Mouse (Mus musculus): ENCODE results near the gene Lcat. TPM values are rescaled to one million over a fixed set of nuclear protein-coding genes. Genes with fewer than 3 reads are reported as not detected.

Lcat gene
- polyA plus RNA-seq, 1 experiment from 2014 or later = 70.8 TPM

DNA sequence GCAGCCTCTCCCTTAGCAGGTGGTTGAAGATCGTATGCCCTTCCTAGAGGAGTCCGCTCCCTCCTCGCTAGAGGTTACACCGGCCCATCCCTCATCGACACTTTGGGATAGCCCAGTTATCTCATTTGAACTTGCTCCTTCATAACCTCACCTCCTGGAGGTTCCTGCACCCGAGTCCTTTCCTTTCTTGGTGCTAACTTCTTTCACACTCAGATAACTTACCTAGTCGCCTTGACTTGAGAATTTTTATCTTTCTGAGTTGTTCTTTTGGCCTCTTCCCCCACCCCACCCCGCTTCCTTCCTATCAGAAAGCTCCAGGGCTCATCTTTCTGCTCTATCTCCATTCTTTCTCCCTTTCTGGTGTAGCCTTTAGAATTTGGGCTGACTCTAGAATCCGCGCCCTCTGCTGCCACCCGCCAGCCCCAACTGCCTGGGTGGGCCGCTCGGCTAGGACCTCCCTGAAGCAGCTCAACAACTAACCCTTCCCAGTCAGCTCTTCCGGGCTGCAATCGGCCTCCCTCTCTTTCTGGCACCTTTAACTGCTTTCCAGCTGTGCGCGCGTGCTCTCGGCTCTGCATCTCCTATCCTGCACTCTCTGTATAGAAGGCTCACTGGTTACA is 23.6 kb upstream of the Lcat start:
- Histone ChIP-seq H3K4me1 (replicated peaks) (peaks cover 68% of the 10 kb centered on the region), H3K27me3 (no peaks in the 10 kb centered on the region)
- peak; percentile 71 for ATAC-seq (ENCODE audit: insufficient read depth)

DNA sequence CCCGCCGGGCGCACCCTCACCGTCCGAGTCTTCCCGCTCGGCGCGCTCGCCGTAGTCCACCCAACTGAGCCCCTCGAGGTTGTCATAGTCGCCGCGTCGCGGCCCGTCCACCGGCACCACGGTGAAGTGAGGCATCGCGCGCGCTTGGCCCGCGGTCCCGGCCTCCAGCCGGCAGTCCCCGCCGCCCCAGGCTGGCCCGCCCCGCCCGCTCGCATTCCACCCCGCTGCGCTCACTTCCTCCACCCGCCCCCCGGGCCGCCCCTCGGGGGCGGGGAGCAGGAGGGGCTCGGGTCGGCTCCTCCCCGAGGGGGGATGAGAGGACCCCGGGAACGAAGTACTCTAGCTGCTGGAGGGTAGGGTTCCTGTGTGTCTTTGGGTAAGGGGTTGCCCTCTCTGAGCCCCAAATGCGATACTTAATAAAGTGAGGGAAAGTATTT is 22.7 kb upstream of the Lcat start, which contains the start of gene Slc12a4:
TSS of gene Slc12a4 (minus strand) at position 193 of the 437 bp plus-strand sequence.
- Histone ChIP-seq H3K9ac (peak within 1 kb of the TSS; percentile 75), H3K4me1 (replicated peaks) (peaks cover 77% of the 10 kb centered on the region), H3K4me3 (replicated peaks) (peak within 1 kb of the TSS; percentile 77), H3K4me2 (peak within 1 kb of the TSS; percentile 97), H3K36me3 (replicated peaks) (no peaks in the 10 kb centered on the region), H3K27ac (replicated peaks) (peak within 1 kb of the TSS; percentile 93), H3K9me3 (replicated peaks) (no peaks in the 10 kb centered on the region), H3K27me3 (no peaks in the 10 kb centered on the region)
- peak; percentile 74 for ATAC-seq (ENCODE audit: insufficient read depth)
- WGBS (ENCODE audit: insufficient replicate concordance) = 1% methylated on average over 47 of the region's 47 CpGs

More for the DNA sequence above, 23.6 kb upstream of the Lcat start:
- H3K9ac ChIP-seq = peak overlapping the region; percentile 75
- WGBS (ENCODE audit: insufficient replicate concordance) = 5% methylated on average over 19 of the region's 19 CpGs
- H3K4me3 ChIP-seq (replicated peaks) = peak overlapping the region; percentile 77
- no peaks in the 10 kb centered on the region for H3K9me3 ChIP-seq (replicated peaks)
- H3K4me2 ChIP-seq = peak overlapping the region; percentile 97
- no peaks in the 10 kb centered on the region for H3K36me3 ChIP-seq (replicated peaks)
- peak overlapping the region; percentile 93 for H3K27ac ChIP-seq (replicated peaks)

DNA sequence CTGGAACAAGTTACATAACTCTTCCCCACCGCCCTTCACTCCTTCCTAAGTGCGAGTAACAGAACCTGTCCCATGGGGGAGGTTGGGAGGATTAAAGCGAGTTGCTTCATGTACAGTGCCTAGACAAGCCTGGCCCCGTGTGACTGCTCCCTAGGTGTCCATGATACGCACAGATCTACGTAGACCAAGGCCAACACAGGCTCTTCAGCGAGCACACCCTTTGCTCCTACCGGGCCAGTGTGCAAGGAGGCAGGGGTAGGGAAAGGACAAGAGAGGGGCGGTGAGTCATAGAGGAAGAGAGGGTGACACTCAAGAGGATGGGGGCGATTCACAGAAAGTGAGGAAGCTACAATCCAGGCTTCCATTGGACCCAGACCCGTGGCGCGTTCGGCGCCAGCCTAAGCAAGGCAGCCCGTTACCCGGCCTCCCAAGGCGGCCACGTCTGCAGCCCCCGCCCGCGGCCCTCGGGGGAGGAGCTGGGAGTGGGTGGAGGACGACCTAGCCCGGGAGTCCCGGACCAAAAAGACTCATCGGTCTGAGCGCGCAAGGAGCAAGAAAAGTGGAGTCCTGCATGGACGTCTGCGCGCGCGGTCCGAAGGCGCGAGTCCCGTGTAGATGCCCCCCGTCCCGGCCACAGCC is 22.2 kb upstream of the Lcat start:
- H3K4me2 ChIP-seq = peak overlapping the region; percentile 97
- H3K27me3 ChIP-seq = no peaks in the 10 kb centered on the region
- peak; percentile 49 for ATAC-seq (ENCODE audit: insufficient read depth)
- 2% methylated on average over 40 of the region's 40 CpGs for WGBS (ENCODE audit: insufficient replicate concordance)
- H3K27ac ChIP-seq (replicated peaks) = peak overlapping the region; percentile 93
- peaks cover 82% of the 10 kb centered on the region for H3K4me1 ChIP-seq (replicated peaks)
- no peaks in the 10 kb centered on the region for H3K9me3 ChIP-seq (replicated peaks)
- peak overlapping the region; percentile 77 for H3K4me3 ChIP-seq (replicated peaks)
- H3K36me3 ChIP-seq (replicated peaks) = peaks cover 3% of the 10 kb centered on the region
- peak overlapping the region; percentile 75 for H3K9ac ChIP-seq

DNA sequence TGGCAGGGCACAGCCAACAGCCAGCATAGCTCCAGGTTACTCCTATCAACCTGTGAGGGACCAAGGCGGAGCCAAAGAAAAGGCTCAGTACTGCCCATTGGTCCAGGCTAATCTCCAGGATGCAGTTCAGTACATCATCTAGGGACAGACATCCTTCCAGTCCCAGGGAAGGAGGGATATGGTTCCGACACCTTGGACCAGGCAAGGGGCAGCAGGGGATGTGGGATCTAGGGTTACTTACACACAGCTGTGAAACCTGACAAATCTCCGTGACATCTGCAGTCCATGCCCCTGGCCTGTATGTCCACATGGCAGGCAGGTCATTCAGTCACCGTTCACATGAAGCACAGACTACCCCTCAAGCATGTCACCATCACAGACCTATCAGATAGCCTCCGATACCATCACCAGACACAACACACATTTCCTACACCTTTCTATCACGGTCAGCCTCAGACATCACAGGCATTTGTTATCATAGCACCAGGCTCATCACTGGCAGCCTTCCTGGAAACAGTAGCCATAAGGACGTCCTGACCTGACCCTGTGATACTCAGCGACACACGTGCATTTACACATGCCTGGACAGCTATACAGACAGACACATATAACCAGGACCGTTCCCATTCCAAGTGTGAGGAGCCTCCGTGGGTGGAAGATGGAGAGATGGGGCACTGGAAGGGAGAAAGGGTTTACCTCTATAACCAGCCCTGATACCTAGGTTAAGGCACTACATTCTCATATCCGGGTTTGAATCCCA is 21.5 kb upstream of the Lcat start:
- peak overlapping the region; percentile 77 for H3K4me3 ChIP-seq (replicated peaks)
- 52% methylated on average over 12 of the region's 12 CpGs for WGBS (ENCODE audit: insufficient replicate concordance)
- H3K27me3 ChIP-seq = no peaks in the 10 kb centered on the region
- peaks cover 10% of the 10 kb centered on the region for H3K36me3 ChIP-seq (replicated peaks)
- peak overlapping the region; percentile 75 for H3K9ac ChIP-seq
- H3K27ac ChIP-seq (replicated peaks) = peak overlapping the region; percentile 93
- H3K4me1 ChIP-seq (replicated peaks) = peaks cover 89% of the 10 kb centered on the region
- no peak for ATAC-seq (ENCODE audit: insufficient read depth)
- no peaks in the 10 kb centered on the region for H3K9me3 ChIP-seq (replicated peaks)
- H3K4me2 ChIP-seq = peak overlapping the region; percentile 97

DNA sequence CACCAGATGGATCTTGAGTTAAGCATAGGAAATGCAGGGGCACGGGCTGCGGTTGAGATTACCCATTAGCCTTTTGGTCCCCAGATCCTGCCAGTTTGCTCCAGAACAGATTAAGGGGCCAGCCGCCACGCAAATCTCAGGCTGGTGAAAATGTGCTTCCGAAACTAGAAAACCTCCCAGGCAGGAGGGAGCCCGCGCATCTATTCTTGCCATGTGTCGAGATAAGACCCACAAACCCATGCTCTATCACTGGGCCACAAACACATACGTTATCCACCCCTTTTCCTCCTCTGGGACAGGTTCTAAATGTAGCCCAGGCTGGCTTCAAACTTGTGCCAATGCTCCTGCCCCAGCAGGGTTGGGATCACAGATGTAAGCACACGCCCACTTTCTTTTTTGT is 18.4 kb upstream of the Lcat start:
- peaks cover 75% of the 10 kb centered on the region for H3K4me1 ChIP-seq (replicated peaks)
- peak overlapping the region; percentile 28; the same call in 1 of the 2 replicates for H3K9ac ChIP-seq
- H3K4me2 ChIP-seq = peak overlapping the region; percentile 61
- WGBS (ENCODE audit: insufficient replicate concordance) = 25% methylated on average over 10 of the region's 10 CpGs
- no peaks in the 10 kb centered on the region for H3K9me3 ChIP-seq (replicated peaks)
- peak overlapping the region; percentile 13 for H3K4me3 ChIP-seq (replicated peaks)
- H3K27ac ChIP-seq (replicated peaks) = 0 out of 2 replicates have a peak overlapping the region, but pooled peaks have one; percentile 26
- H3K27me3 ChIP-seq = no peaks in the 10 kb centered on the region
- peaks cover 29% of the 10 kb centered on the region for H3K36me3 ChIP-seq (replicated peaks)
- ATAC-seq (ENCODE audit: insufficient read depth) = peak; percentile 18; the same call in 1 of the 2 replicates

DNA sequence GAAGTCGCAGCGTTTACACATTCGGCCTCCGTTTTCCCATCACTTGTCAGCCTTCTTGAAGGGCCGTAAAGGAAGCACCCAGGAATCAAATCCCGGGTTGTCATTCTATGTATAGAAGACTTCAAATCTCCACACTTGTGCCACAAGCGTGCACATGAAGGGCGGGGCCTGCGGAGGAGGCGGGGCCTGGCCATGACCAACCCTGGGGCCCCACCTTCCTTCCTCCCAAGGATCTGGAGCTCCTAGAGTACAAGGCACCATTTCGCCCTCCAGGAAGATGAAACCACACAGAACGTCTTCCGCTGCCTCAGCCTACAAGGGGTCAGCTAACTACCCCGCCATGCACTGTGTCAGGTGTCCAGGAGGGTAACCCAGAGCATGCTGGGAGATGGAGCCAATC is 17.9 kb upstream of the Lcat start:
- Histone ChIP-seq H3K27me3 (no peaks in the 10 kb centered on the region), H3K9me3 (replicated peaks) (no peaks in the 10 kb centered on the region), H3K36me3 (replicated peaks) (peaks cover 34% of the 10 kb centered on the region), H3K27ac (replicated peaks) (0 out of 2 replicates have a peak overlapping the region, but pooled peaks have one; percentile 26), H3K4me2 (peak overlapping the region; percentile 61), H3K9ac (peak overlapping the region; percentile 28; the same call in 1 of the 2 replicates), H3K4me1 (replicated peaks) (peaks cover 71% of the 10 kb centered on the region), H3K4me3 (replicated peaks) (peak overlapping the region; percentile 13)
- no peak for ATAC-seq (ENCODE audit: insufficient read depth)
- WGBS (ENCODE audit: insufficient replicate concordance) = 59% methylated on average over 14 of the region's 14 CpGs

DNA sequence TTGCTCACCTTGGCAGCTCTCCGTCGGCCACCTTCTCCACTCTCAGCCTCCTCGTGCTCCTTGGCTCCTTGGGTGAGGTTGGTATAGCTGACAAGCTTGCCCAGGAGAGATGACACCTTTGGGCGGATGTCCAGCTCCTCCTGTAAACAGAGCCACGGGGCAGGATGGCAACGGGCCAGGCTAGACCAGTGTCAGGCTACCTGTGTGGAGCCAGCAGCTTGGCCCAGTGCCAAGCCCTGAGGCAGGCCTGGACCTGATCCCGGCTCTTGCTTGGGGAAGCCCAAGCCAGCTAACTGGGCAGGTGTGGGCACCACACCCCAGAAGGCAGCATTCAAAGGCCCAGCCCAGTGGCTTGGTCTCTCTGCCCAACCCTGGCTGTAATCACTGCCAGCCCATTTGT is 16.2 kb upstream of the Lcat start:
- no peak overlapping the region for H3K4me2 ChIP-seq
- no peaks in the 10 kb centered on the region for H3K9me3 ChIP-seq (replicated peaks)
- ATAC-seq (ENCODE audit: insufficient read depth) = peak; percentile 48; the same call in 1 of the 2 replicates
- no peaks in the 10 kb centered on the region for H3K27me3 ChIP-seq
- H3K27ac ChIP-seq (replicated peaks) = no peak overlapping the region
- H3K4me3 ChIP-seq (replicated peaks) = no peak overlapping the region
- peaks cover 54% of the 10 kb centered on the region for H3K4me1 ChIP-seq (replicated peaks)
- H3K36me3 ChIP-seq (replicated peaks) = peaks cover 45% of the 10 kb centered on the region
- H3K9ac ChIP-seq = no peak overlapping the region
- WGBS (ENCODE audit: insufficient replicate concordance) = 80% methylated on average over 7 of the region's 7 CpGs

DNA sequence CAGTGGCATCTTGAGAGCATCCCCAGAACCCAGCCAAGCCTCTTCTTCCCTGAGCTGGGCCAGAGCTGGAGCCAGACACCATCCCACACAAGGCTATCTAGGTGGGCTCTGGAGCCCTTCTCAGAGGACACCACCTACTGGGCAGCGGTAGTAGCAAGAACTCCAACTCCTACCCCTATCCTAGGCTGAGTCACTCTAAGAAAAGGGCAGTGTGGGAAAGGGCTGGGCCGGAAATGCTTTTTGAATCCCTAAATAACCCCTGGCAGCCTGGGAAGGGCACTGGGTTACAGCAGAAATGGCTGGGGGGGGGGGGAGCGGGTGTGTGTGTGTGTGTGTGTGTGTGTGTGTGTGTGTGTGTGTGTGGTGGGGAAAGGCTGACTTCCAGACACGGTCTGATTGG is 14.6 kb upstream of the Lcat start:
- Histone ChIP-seq H3K27ac (replicated peaks) (no peak overlapping the region), H3K4me2 (no peak overlapping the region), H3K27me3 (no peaks in the 10 kb centered on the region), H3K9me3 (replicated peaks) (no peaks in the 10 kb centered on the region), H3K4me3 (replicated peaks) (no peak overlapping the region), H3K4me1 (replicated peaks) (peaks cover 38% of the 10 kb centered on the region), H3K36me3 (replicated peaks) (peaks cover 60% of the 10 kb centered on the region), H3K9ac (no peak overlapping the region)
- ATAC-seq (ENCODE audit: insufficient read depth) = no peak
- 40% methylated on average over 4 of the region's 4 CpGs for WGBS (ENCODE audit: insufficient replicate concordance)

DNA sequence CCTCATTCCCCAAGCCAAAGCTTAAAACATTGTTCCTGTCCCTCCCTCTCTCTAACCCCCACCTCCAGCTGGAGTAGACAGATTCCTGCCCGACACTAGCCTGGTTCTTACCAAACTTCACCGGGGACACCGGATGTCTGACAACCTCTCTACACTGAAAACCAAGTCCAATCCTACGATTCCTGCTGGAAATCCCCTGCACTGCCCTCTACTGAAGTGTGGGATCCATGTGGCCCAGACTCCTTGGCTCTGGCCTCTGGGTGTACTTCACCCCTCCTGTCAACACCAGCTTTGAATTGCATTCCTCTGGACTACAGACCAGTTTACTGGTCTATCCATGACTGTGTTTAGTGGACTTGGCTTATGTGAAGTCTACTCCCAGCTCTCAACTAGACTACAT is 13.4 kb upstream of the Lcat start:
- no peak for ATAC-seq (ENCODE audit: insufficient read depth)
- Histone ChIP-seq H3K27me3 (no peaks in the 10 kb centered on the region), H3K9me3 (replicated peaks) (no peaks in the 10 kb centered on the region), H3K27ac (replicated peaks) (no peak overlapping the region), H3K4me1 (replicated peaks) (peaks cover 26% of the 10 kb centered on the region), H3K4me3 (replicated peaks) (no peak overlapping the region), H3K9ac (no peak overlapping the region), H3K4me2 (no peak overlapping the region), H3K36me3 (replicated peaks) (peaks cover 70% of the 10 kb centered on the region)
- 89% methylated on average over 4 of the region's 4 CpGs for WGBS (ENCODE audit: insufficient replicate concordance)

DNA sequence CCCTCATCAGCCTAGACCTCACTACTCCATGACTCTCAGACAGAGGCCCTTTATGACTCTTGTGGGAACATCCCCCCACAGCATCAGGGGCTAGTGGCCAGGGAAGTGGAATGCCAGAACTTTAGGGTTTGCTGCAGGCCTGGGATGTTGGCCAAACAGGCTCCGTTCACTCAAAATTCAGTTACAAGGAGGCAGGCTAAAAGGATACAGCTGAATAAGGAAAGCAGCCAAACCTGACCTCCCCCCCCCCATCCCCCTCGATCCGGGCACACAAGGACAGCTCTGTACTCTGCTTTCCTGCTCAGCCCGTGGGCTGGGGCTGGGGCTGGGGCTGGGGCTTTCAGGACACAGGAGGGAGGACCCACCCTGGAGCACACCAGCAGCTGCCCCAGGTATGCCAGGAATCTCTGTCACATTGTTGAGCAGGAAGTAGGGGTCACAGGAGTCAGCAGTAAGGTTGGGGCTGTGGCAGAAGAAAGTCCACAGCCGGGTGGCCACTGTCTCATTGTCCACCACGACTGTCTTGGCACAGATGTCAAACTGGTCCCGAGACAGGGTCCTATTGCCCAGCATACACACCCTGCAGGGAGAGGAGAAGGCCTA is 8.0 kb upstream of the Lcat start:
- H3K27ac ChIP-seq (replicated peaks) = no peak overlapping the region
- H3K4me1 ChIP-seq (replicated peaks) = peaks cover 15% of the 10 kb centered on the region
- ATAC-seq (ENCODE audit: insufficient read depth) = no peak
- no peak overlapping the region for H3K9ac ChIP-seq
- H3K36me3 ChIP-seq (replicated peaks) = peaks cover 89% of the 10 kb centered on the region
- 65% methylated on average over 7 of the region's 7 CpGs for WGBS (ENCODE audit: insufficient replicate concordance)
- no peaks in the 10 kb centered on the region for H3K9me3 ChIP-seq (replicated peaks)
- no peak overlapping the region for H3K4me3 ChIP-seq (replicated peaks)
- H3K27me3 ChIP-seq = no peaks in the 10 kb centered on the region
- H3K4me2 ChIP-seq = no peak overlapping the region

Measured in liver, embryonic 15.5 days (tissue).